Mouse (Mus musculus): ENCODE measurements around the gene Ptprt.

DNA sequence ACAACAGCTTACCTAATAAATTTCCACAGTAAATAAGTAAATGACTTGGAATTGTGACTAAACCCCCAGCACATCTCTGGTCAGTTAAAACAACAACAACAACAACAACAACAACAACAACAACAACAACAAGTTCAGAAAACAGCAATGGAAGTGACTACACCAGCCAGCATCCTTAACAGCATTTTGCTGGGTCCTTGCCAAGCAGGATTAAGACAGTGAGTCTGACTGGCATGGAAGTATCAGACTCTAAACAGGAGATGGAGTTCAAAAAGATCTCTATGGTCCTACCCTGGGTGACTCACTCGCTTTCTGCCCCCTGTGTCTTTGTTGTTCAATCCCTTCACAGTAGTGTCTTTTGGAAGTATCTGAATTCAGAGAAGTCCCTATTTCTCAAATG, 1035.1 kb downstream of the Ptprt start:
- TF ChIP-seq CTCF (IDR thresholded peaks at IDR 0.05; ENCODE audit: low read depth, low read length) = no peak
- TF ChIP-seq POLR2A (IDR thresholded peaks at IDR 0.05; ENCODE audit: extremely low read depth, insufficient read depth, low read length) = no peak
